Mouse (Mus musculus) hindbrain, postnatal 0 days (tissue): ENCODE data around the gene Cab39. TPM values are rescaled to one million over a fixed set of nuclear protein-coding genes. Genes with fewer than 3 reads are reported as not detected.
A peak's percentile ranks its signal among the peaks of the same experiment; 100 is the strongest.

Experiments
- ATAC-seq: fragments of 200-750 bp; cut with Nextera tagmentation; 2 replicates; pipeline ENCODE4 v1.8.0; 2017; ENCODE audit warnings: mild to moderate bottlenecking, moderate TSS enrichment, moderate library complexity
- DNase-seq: peaks from one replicate; pipeline ENCODE4 v3.0.0-alpha.2; 2015; ENCODE audit warnings: low spot score
- H3K27ac ChIP-seq: fragments of 300-500 bp; sonication (generic); 2 replicates; pipeline ENCODE4 v1.5.1; 2014; ENCODE audit warnings: mild to moderate bottlenecking
- H3K27me3 ChIP-seq: fragments of 300-500 bp; sonication (generic); 2 replicates; pipeline ENCODE4 v1.6.1; 2014; ENCODE audit warnings: low read length, mixed read lengths; ENCODE audit not compliant: insufficient read depth
- H3K36me3 ChIP-seq: fragments of 300-500 bp; sonication (generic); 2 replicates; pipeline ENCODE4 v1.6.1; 2014; ENCODE audit warnings: low read length, mixed read lengths; ENCODE audit not compliant: insufficient read depth
- H3K4me1 ChIP-seq: fragments of 300-500 bp; sonication (generic); 2 replicates; pipeline ENCODE4 v1.6.1; 2014; ENCODE audit warnings: antibody characterized with exemption, low read length, mixed read lengths; ENCODE audit not compliant: insufficient read depth
- H3K4me2 ChIP-seq: fragments of 300-500 bp; sonication (generic); 2 replicates; pipeline ENCODE4 v1.6.1; 2014; ENCODE audit warnings: low read depth, mild to moderate bottlenecking, low read length, moderate library complexity, mixed read lengths
- H3K4me3 ChIP-seq: fragments of 300-500 bp; sonication (generic); 2 replicates; pipeline ENCODE4 v1.5.1; 2014; ENCODE audit warnings: low read length
- H3K9ac ChIP-seq: fragments of 300-500 bp; sonication (generic); replicated peaks from 2 replicates; pipeline ENCODE4 v1.6.1; 2014; ENCODE audit warnings: mild to moderate bottlenecking, low read length, moderate library complexity, mixed read lengths
- H3K9me3 ChIP-seq: fragments of 300-500 bp; sonication (generic); 2 replicates; pipeline ENCODE4 v1.6.1; 2016; ENCODE audit warnings: low read length, mixed read lengths
- CTCF ChIP-seq: IDR thresholded peaks from 2 replicates; pipeline ENCODE4 v1.5.1; 2016; ENCODE audit warnings: antibody characterized with exemption, control low read depth, low read depth
- WGBS: fragments of 180-500 bp; shearing (Covaris S2); extraction: QIAGEN DNeasy Blood & Tissue Kit; methylation state at CpG from one replicate; pipeline ENCODE4 v1.1.7; 2014; 5-methylcytosine and 5-hydroxymethylcytosine counted together
- polyA plus RNA-seq: library from polyadenylated mRNA; unstranded; fragments of >200 nt; fragmentation: Nextera tagmentation; extraction: Ambion mirVana; gene quantifications from 2 replicates; pipeline ENCODE4 v1.2.1, GENCODE M21; 2015
- total RNA-seq: library from RNA; depleted of rRNA; stranded (reverse); fragments of >200 nt; gene quantifications from 2 replicates; pipeline ENCODE4 v1.2.3, GENCODE M21; 2014

The Cab39 gene
- total and polyA plus RNA-seq, 2 experiments from 2014 or later = 41.6 to 153 TPM

DNA sequence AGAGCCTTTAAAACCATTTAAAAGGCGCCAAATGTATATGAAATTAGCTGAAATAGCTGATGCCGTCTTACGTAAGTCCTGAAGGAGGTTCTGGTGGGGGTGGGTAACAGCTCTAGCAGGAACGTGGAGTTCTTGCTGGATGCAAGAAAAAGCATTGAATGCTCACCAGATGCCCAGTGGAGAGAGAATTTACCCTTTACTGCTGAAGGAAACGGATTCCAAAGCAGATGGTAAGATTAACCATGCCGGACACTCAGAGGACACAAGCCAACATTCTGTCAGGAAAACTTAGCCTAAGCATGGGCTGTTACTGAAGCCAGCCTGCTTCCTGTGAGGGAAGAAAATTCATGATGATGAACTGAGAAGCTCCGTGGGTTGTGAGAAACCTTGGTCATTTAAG lies 76.8 kb downstream of the Cab39 start:
- ATAC-seq (peak; percentile 75), DNase-seq (peak; percentile 67)
- Histone ChIP-seq H3K9ac (no peak overlapping the region), H3K4me3 (no peak overlapping the region), H3K36me3 (no peaks in the 10 kb centered on the region), H3K9me3 (no peaks in the 10 kb centered on the region), H3K27me3 (no peaks in the 10 kb centered on the region), H3K4me1 (no peaks in the 10 kb centered on the region), H3K27ac (0 out of 2 replicates have a peak overlapping the region, but pooled peaks have one; percentile 12), H3K4me2 (no peak overlapping the region)
- WGBS = 59% methylated on average over 7 of the region's 7 CpGs
- TF ChIP-seq CTCF = no peak

- Histone ChIP-seq H3K4me3 (no peak overlapping the region), H3K27me3 (no peaks in the 10 kb centered on the region), H3K4me2 (no peak overlapping the region), H3K4me1 (no peaks in the 10 kb centered on the region), H3K27ac (0 out of 2 replicates have a peak overlapping the region, but pooled peaks have one; percentile 12), H3K36me3 (no peaks in the 10 kb centered on the region), H3K9me3 (no peaks in the 10 kb centered on the region), H3K9ac (no peak overlapping the region)
- DNase-seq (no peak), ATAC-seq (peak; percentile 18; the same call in 1 of the 2 replicates)
- 62% methylated on average over 2 of the region's 2 CpGs for WGBS
- no peak for TF ChIP-seq CTCF
Observed at GRCm38 (mm10) chr1:85870546-85870945, 77.3 kb downstream of the Cab39 start.

GRCm38 (mm10) chr1:85882003-85882402 lies 88.8 kb downstream of the Cab39 start:
- H3K27ac ChIP-seq = no peak overlapping the region
- TF ChIP-seq CTCF = no peak
- H3K4me3 ChIP-seq = no peak overlapping the region
- no peaks in the 10 kb centered on the region for H3K9me3 ChIP-seq
- no peak overlapping the region for H3K4me2 ChIP-seq
- 88% methylated on average over 12 of the region's 12 CpGs for WGBS
- no peak overlapping the region for H3K9ac ChIP-seq
- H3K36me3 ChIP-seq = no peaks in the 10 kb centered on the region
- H3K27me3 ChIP-seq = no peaks in the 10 kb centered on the region
- ATAC-seq = no peak
- DNase-seq = no peak
- H3K4me1 ChIP-seq = no peaks in the 10 kb centered on the region

- 91% methylated on average over 7 of the region's 7 CpGs for WGBS
- no peak for DNase-seq
Observed at GRCm38 (mm10) chr1:85887221-85887620, 94.0 kb downstream of the Cab39 start.

GRCm38 (mm10) chr1:85894231-85894747 lies 101.0 kb downstream of the Cab39 start, which contains the start of gene Itm2c:
Gene Itm2c, plus strand, starts transcription at chr1:85894281.
- WGBS = under 1% methylated on average over 35 of the region's 35 CpGs
- H3K4me1 ChIP-seq = peaks cover 35% of the 10 kb centered on the region
- DNase-seq = peak; percentile 93

More at GRCm38 (mm10) chr1:85887221-85887620, 94.0 kb downstream of the Cab39 start:
- H3K27me3 ChIP-seq = no peaks in the 10 kb centered on the region
- no peaks in the 10 kb centered on the region for H3K4me1 ChIP-seq
- ATAC-seq = no peak
- no peak overlapping the region for H3K9ac ChIP-seq
- H3K27ac ChIP-seq = no peak overlapping the region
- TF ChIP-seq CTCF = no peak
- H3K9me3 ChIP-seq = no peaks in the 10 kb centered on the region
- H3K4me3 ChIP-seq = no peak overlapping the region
- no peak overlapping the region for H3K4me2 ChIP-seq
- no peaks in the 10 kb centered on the region for H3K36me3 ChIP-seq

DNA sequence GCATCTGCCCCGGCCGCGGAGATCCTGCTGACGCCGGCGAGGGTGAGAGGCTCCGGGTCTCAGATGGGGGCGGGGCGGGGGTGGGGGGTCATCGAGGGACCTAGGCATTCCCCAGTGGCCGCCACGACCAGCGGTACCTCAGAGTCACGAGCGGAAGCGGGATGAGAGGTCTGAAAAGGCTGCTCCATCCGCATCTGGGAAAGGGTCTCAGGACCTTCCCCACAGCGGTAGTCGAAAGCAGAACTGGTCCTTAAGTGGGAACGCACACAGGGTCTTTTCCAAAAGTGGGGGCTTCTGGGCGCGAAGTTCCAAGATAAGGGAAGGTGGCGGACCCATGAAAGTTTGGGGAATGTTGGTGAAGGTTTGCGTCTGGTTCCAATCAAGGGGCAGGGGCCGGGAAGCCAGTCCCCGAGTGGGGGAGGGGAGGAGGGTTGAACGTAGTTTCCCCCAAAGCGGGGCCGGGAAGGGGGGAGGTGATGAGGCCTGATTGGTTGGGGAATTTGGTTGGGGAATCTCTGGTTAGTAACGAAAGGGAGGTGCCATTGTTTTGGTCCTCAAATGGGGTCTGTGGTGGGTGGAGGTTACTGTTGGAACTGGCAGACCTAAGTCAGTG lies 101.6 kb downstream of the Cab39 start:
- H3K36me3 ChIP-seq = no peaks in the 10 kb centered on the region
- no peak for TF ChIP-seq CTCF

More at GRCm38 (mm10) chr1:85894231-85894747, 101.0 kb downstream of the Cab39 start, which contains the start of gene Itm2c:
- H3K27me3 ChIP-seq = no peaks in the 10 kb centered on the region
- H3K36me3 ChIP-seq = no peaks in the 10 kb centered on the region
- no peaks in the 10 kb centered on the region for H3K9me3 ChIP-seq
- H3K4me2 ChIP-seq = peak within 1 kb of the TSS; percentile 91
- no peak for TF ChIP-seq CTCF
- H3K9ac ChIP-seq = peak within 1 kb of the TSS; percentile 81
- peak; percentile 89 for ATAC-seq
- peak within 1 kb of the TSS; percentile 86 for H3K27ac ChIP-seq
- H3K4me3 ChIP-seq = peak within 1 kb of the TSS; percentile 87

GRCm38 (mm10) chr1:85895391-85895837 lies 102.2 kb downstream of the Cab39 start:
- peak overlapping the region; percentile 86 for H3K27ac ChIP-seq
- 2% methylated on average over 15 of the region's 15 CpGs for WGBS
- TF ChIP-seq CTCF = peak; percentile 65
- ATAC-seq = peak; percentile 45
- H3K4me3 ChIP-seq = peak overlapping the region; percentile 87
- H3K4me2 ChIP-seq = peak overlapping the region; percentile 91
- no peaks in the 10 kb centered on the region for H3K27me3 ChIP-seq
- no peaks in the 10 kb centered on the region for H3K9me3 ChIP-seq
- no peaks in the 10 kb centered on the region for H3K36me3 ChIP-seq
- peak overlapping the region; percentile 81 for H3K9ac ChIP-seq
- peaks cover 45% of the 10 kb centered on the region for H3K4me1 ChIP-seq
- DNase-seq = peak; percentile 77

More for the DNA sequence above, 101.6 kb downstream of the Cab39 start:
- Histone ChIP-seq H3K4me3 (peak overlapping the region; percentile 87), H3K27ac (peak overlapping the region; percentile 86), H3K4me1 (peaks cover 39% of the 10 kb centered on the region), H3K27me3 (no peaks in the 10 kb centered on the region), H3K9ac (peak overlapping the region; percentile 81), H3K4me2 (peak overlapping the region; percentile 91), H3K9me3 (no peaks in the 10 kb centered on the region)
- under 1% methylated on average over 30 of the region's 30 CpGs for WGBS
- ATAC-seq (peak; percentile 50), DNase-seq (peak; percentile 71)
